Mouse (Mus musculus): ENCODE data around the gene Fbxl18.

- TF ChIP-seq CTCF (IDR thresholded peaks at IDR 0.05; ENCODE audit: borderline replicate concordance, extremely low read depth, insufficient read depth, insufficient read length) (no peak), POLR2A (IDR thresholded peaks at IDR 0.05; ENCODE audit: borderline replicate concordance, extremely low read depth, insufficient read depth, insufficient read length, poor library complexity, severe bottlenecking) (no peak)
Observed at GRCm38 (mm10) chr5:142929400-142929752, 34.2 kb upstream of the Fbxl18 start.
